Mouse (Mus musculus) lung, postnatal 25 days (tissue): ENCODE results near the gene Vwce.

ENCODE experiments used
- DNase-seq: peaks from one replicate; pipeline ENCODE4 v3.0.0; 2022; ENCODE audit warnings: low spot score

Gene Vwce

GRCm38 (mm10) chr19:10634106-10634871, at the start of gene Vwce:
TSS of gene Vwce (plus strand) at chr19:10634213.
- DNase-seq: no peak

- DNase-seq: no peak
Measured at GRCm38 (mm10) chr19:10585112-10585511, 48.9 kb upstream of the Vwce start.

- DNase-seq: no peak
Measured at GRCm38 (mm10) chr19:10587231-10587630, 46.8 kb upstream of the Vwce start.

- no peak for DNase-seq
Measured at GRCm38 (mm10) chr19:10589127-10589857, 44.7 kb upstream of the Vwce start.

GRCm38 (mm10) chr19:10590301-10590700, 43.7 kb upstream of the Vwce start:
- DNase-seq: no peak

- no peak for DNase-seq
Measured at GRCm38 (mm10) chr19:10591659-10592377, 42.2 kb upstream of the Vwce start.

- DNase-seq: no peak
Measured at GRCm38 (mm10) chr19:10598188-10598587, 35.8 kb upstream of the Vwce start.

GRCm38 (mm10) chr19:10599648-10600047, 34.4 kb upstream of the Vwce start:
- DNase-seq: no peak

GRCm38 (mm10) chr19:10602247-10602769, 31.7 kb upstream of the Vwce start:
- no peak for DNase-seq

- DNase-seq: peak; percentile 91
Measured at GRCm38 (mm10) chr19:10602787-10603186, 31.2 kb upstream of the Vwce start.

- DNase-seq: no peak
Measured at GRCm38 (mm10) chr19:10603660-10604523, 30.1 kb upstream of the Vwce start.

GRCm38 (mm10) chr19:10604534-10604933, 29.5 kb upstream of the Vwce start:
- no peak for DNase-seq

GRCm38 (mm10) chr19:10605293-10605900, 28.6 kb upstream of the Vwce start, which contains the start of the genes Ddb1 and Tkfc:
TSS of gene Ddb1 (plus strand) at chr19:10605327.
TSS of gene Tkfc (minus strand) at chr19:10605654.
- peak; percentile 99 for DNase-seq

GRCm38 (mm10) chr19:10605901-10606622, 28.0 kb upstream of the Vwce start:
- DNase-seq: no peak

GRCm38 (mm10) chr19:10608573-10609240, 25.3 kb upstream of the Vwce start:
- no peak for DNase-seq

- peak; percentile 10 for DNase-seq
Measured at GRCm38 (mm10) chr19:10634872-10635318, 882 bp downstream of the Vwce start.

- no peak for DNase-seq
Measured at GRCm38 (mm10) chr19:10637840-10638239, 3.8 kb downstream of the Vwce start.

- no peak for DNase-seq
Measured at GRCm38 (mm10) chr19:10640080-10640479, 6.1 kb downstream of the Vwce start.

- no peak for DNase-seq
Measured at GRCm38 (mm10) chr19:10640589-10641378, 6.8 kb downstream of the Vwce start.
